Mouse (Mus musculus): ENCODE data around the gene Acp1. TPM values are rescaled to one million over a fixed set of nuclear protein-coding genes. Genes with fewer than 3 reads are reported as not detected.
A peak's percentile ranks its signal among the peaks of the same experiment; 100 is the strongest.

Acp1 gene
- total RNA-seq, 2 experiments from 2014 or later, result 58.5 to 63.9 TPM

DNA sequence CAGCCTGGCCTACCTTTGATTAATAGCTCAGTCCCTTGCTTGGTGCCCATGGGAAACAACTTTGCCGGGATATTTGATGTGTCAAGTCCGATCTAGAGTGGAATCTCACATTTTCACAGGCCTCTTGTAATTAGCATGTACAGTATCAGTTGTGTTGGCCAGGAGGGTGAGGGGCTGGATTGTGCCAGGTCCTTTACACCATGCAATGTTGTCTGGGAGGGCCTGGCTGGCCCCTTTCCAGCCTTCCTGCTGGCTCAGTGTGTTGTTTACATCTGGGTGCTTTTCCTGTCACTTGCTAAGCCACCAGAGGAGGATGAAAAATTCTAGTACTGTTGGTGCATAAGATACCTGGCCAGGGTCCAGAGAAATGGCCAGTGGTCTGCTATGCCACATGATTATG, 47.0 kb downstream of the Acp1 start:
- no peak for DNase-seq

GRCm38 (mm10) chr12:30856172-30856571, 55.2 kb downstream of the Acp1 start:
- no peak for DNase-seq

GRCm38 (mm10) chr12:30855442-30856159, 55.8 kb downstream of the Acp1 start:
- DNase-seq, result no peak

DNA sequence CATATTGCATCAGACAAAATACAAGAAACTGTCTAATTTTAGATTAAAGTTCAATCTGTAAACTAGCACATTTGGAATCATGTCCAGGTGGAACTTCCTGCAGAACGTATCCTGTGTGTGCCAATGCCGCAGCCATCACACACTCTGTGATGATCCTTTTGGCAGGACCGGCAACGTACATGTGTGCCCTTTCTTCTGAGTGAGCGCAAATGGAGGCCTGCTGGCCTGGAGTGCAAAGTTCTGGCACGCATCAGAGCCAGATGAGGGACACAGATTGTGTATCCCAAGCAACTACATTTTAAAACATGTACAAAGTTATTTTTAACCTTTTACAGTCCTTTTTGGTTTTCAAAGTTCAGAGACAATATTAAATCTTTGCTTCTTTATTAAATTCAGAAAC, 59.5 kb downstream of the Acp1 start:
- DNase-seq, result peak; percentile 19 to 40

DNA sequence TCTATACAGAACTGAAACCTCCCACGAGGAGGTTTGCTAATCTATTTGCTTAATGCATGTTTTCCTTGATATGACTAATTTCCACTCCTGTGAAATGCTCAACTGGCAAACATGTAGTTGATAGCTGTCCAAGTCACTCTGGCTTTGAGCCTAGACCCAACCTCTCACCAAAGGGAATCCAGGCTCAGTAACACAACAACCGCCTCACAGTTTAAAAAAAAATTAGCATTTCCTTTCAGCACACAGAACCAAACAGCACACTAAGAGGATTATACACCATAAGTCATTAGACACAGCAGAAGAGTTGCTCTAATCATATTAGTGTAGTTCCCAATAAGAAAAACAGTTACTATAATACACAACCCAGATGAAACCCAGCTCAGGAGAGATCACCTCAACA, 60.5 kb downstream of the Acp1 start:
- DNase-seq, result peak; percentile 33 to 51

DNA sequence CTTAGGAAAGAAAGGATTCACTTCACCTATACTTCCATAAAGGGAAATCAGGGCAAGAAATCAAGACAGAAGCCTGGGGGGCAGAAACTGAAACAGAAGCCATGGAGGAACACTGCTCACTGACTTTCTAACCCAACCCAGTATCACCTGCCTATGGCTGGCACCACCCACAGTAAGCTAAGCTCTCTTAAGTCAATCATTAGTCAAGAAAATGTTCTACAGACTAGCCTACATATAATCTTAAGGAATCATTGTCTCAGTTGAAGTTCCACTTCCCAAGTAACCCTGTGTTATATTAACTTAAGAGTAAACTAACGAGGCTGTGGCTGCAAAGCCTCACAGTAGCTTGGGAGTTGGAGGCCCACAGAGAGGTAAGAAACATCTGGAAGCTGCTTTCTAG, 62.9 kb downstream of the Acp1 start:
- no peak for DNase-seq

Other genes starting within 250 kb of the Acp1 start
- gene Alkal2, start 27.3 kb downstream of the Acp1 start, total RNA-seq (2021), result 1 to 10 TPM; 4.3 to 5.3 TPM
- 10 to 100 TPM; 12.6 to 13.0 TPM for gene Sh3yl1, start 79 bp upstream of the Acp1 start, total RNA-seq (2021)
- not detected for gene Fam110c, start 162.3 kb upstream of the Acp1 start, total RNA-seq (2021)

Measured in layer of hippocampus, postnatal 36 days (tissue).